ENCODE assay signal across 11 mouse cellular contexts in genomic region chr12:73500689-73501326, GRCm38 (mm10). TPM values are rescaled to one million over a fixed set of nuclear protein-coding genes. Genes with fewer than 3 reads are reported as not detected.
A peak's percentile ranks its signal among the peaks of the same experiment; 100 is the strongest.
DNase-seq lines count a peak whose midpoint lies in the region; ATAC-seq lines count a peak whose summit lies in the region.
"Had no signal": no experiment of that assay in that cellular context is flagged by ENCODE, and none has a peak within 500 bp of the region (broad histone marks: within the 10 kb centered on the region; RNA-seq: fewer than 3 reads in every experiment).

No protein-coding gene starts in this region.

- peak; percentile 22 to 54 for DNase-seq in frontal cortex, adult 2 months (ENCODE audit: extremely low spot score in 1 of 2, low spot score in 1 of 2)
- no peak for DNase-seq in frontal cortex, postnatal 25 days (ENCODE audit: low spot score in 2 of 2)
- no peak for DNase-seq in kidney, adult 11 months
- peak; percentile 57 for DNase-seq in right cerebral cortex, adult 18-20 months
- DNase-seq in right cerebral cortex, postnatal 14 days = no peak
- peak; percentile 44 for DNase-seq in telencephalon, adult 2 months (ENCODE audit: low read depth, low spot score)
- DNase-seq in spleen, postnatal 10 days (ENCODE audit: low spot score in 2 of 2) = no peak
- DNase-seq: cerebellum, postnatal 36 days; kidney, postnatal 36 days had no signal

- no peaks in the 10 kb centered on the region for H3K27me3 ChIP-seq in kidney, embryonic 14.5 days (ENCODE audit: control insufficient read depth, insufficient read depth, low read length)
- H3K27me3 ChIP-seq: liver, embryonic 15.5 days had no signal

- H3K4me1 ChIP-seq in kidney, embryonic 14.5 days (ENCODE audit: control insufficient read depth, insufficient read depth, low read length) = no peaks in the 10 kb centered on the region
- H3K4me1 ChIP-seq: liver, embryonic 15.5 days had no signal

- no peak overlapping the region for H3K4me2 ChIP-seq in kidney, embryonic 14.5 days (replicated peaks; ENCODE audit: low read depth, low read length)
- H3K4me2 ChIP-seq: liver, embryonic 15.5 days had no signal

- no peaks in the 10 kb centered on the region for H3K36me3 ChIP-seq in kidney, embryonic 14.5 days (ENCODE audit: control insufficient read depth, insufficient read depth, low read length)
- H3K36me3 ChIP-seq: liver, embryonic 15.5 days had no signal

- H3K9ac ChIP-seq in kidney, embryonic 14.5 days (ENCODE audit: low read depth, low read length) = no peak overlapping the region
- H3K9ac ChIP-seq: liver, embryonic 15.5 days had no signal

- peak; percentile 80 for ATAC-seq in kidney, embryonic 14.5 days (ENCODE audit: low FRiP score, low TSS enrichment)

- no peak overlapping the region for H3K4me3 ChIP-seq in kidney, embryonic 14.5 days (ENCODE audit: low read length)
- H3K4me3 ChIP-seq: liver, embryonic 15.5 days had no signal

- no peaks in the 10 kb centered on the region for H3K9me3 ChIP-seq in kidney, embryonic 14.5 days (ENCODE audit: control insufficient read depth, low read length)
- H3K9me3 ChIP-seq: liver, embryonic 15.5 days had no signal

- WGBS in kidney, embryonic 14.5 days = 18% methylated on average over 5 of the region's 5 CpGs

- H3K27ac ChIP-seq in kidney, embryonic 14.5 days (ENCODE audit: low read depth, low read length) = no peak overlapping the region
- H3K27ac ChIP-seq: liver, embryonic 15.5 days had no signal

RNA-seq across cellular contexts. Expression of gene Tmem30b, which starts 45.4 kb away (rescaled TPM):
- polyA plus RNA-seq in frontal cortex, adult 2 months (2012; rRNA removed) = 0.10 and 0.15 TPM in 2 replicates
- 5.8 and 9.6 TPM in 2 replicates for polyA plus RNA-seq in kidney, embryonic 14.5 days (2014; fragmentation: Nextera tagmentation; extraction: Ambion mirVana)

Comparison
In these comparisons a context has a peak if more than half of its experiments do, and no peak if none do; other contexts are left out.
1. DNase-seq: peak in frontal cortex, adult 2 months (2 of 2), right cerebral cortex, adult 18-20 months (single experiment) and telencephalon, adult 2 months (single experiment); none in frontal cortex, postnatal 25 days (0 of 2), kidney, adult 11 months (single experiment), right cerebral cortex, postnatal 14 days (single experiment) and spleen, postnatal 10 days (0 of 2).